Comparison of ENCODE assay signal across 8 mouse cellular contexts in the genomic region with DNA sequence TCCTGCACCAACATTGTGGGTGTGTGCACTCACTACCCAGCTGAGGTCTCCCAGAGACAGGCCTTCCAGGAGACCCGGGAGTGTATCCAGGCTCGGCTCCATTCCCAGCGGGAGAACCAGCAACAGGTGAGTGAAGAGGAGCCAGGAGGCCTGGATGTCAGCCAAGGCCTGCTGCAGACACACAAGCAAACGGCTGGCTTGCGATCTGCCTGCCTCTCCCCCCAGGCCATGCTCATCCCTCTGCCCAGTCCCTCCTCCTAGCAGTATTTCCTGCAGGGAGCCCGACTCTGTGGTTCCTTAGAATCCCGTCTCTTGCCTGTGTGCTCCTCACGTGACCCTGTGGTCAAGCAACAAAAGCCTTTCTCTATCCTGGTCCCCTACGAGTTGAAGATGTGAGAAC.
A peak's percentile ranks its signal among the peaks of the same experiment; 100 is the strongest.
DNase-seq lines count a peak whose midpoint lies in the region; TF ChIP-seq lines count a peak whose summit lies in the region.

No protein-coding gene starts in this region.

- H3K4me2 ChIP-seq in myocyte (ENCODE audit: low read depth), result no peak overlapping the region

- peak; percentile 49 to 51 for DNase-seq in layer of hippocampus, postnatal 14 days (ENCODE audit: low spot score in 2 of 2)
- no peak for DNase-seq in layer of hippocampus, adult 18-20 months (ENCODE audit: low spot score in 2 of 2)
- DNase-seq in cerebellum, adult 18-20 months, result peak; percentile 43 to 57
- DNase-seq in gastrocnemius, adult 2 months, result peak; percentile 88
- DNase-seq in MN1 (ENCODE audit: low spot score), result no peak
- no peak for DNase-seq in layer of hippocampus, adult 11-12 months (ENCODE audit: low spot score)
- DNase-seq in left cerebral cortex, adult 2 months (ENCODE audit: extremely low spot score in 1 of 2, low spot score in 2 of 2), result no peak

- H3ac ChIP-seq in myocyte (ENCODE audit: control insufficient read depth, insufficient read length), result no peak overlapping the region

- intact Hi-C loops in gastrocnemius, adult 2 months (cut with DNase I), result no loop called here
- intact Hi-C loops in left cerebral cortex, adult 2 months (cut with DNase I), result no loop called here

- no peak for TF ChIP-seq POLR2A in myocyte (IDR thresholded peaks at IDR 0.05; ENCODE audit: insufficient read length, low read depth)

- no peak overlapping the region for H3K27ac ChIP-seq in gastrocnemius, adult 2 months
- no peak overlapping the region for H3K27ac ChIP-seq in left cerebral cortex, adult 2 months

- TF ChIP-seq CTCF in gastrocnemius, adult 2 months (IDR thresholded peaks at IDR 0.05), result no peak
- no peak for TF ChIP-seq CTCF in left cerebral cortex, adult 2 months (IDR thresholded peaks at IDR 0.05)

- H3K79me2 ChIP-seq in myocyte (ENCODE audit: control insufficient read depth, insufficient read depth), result no peaks in the 10 kb centered on the region

- no peak overlapping the region for H3K4me3 ChIP-seq in gastrocnemius, adult 2 months
- no peak overlapping the region for H3K4me3 ChIP-seq in myocyte
- no peak overlapping the region for H3K4me3 ChIP-seq in left cerebral cortex, adult 2 months

- H3K36me3 ChIP-seq in myocyte (ENCODE audit: control insufficient read depth, insufficient read depth), result no peaks in the 10 kb centered on the region

- H3K27me3 ChIP-seq in myocyte (ENCODE audit: control insufficient read depth, insufficient read depth, insufficient read length), result peaks cover 22% of the 10 kb centered on the region

TF ChIP-seq in myocyte, 11 proteins besides CTCF, POLR2A, EP300 and RAD21:
- TF ChIP-seq TCF12 (IDR thresholded peaks at IDR 0.05; ENCODE audit: insufficient read depth, poor library complexity, severe bottlenecking) (no peak), USF1 (IDR thresholded peaks at IDR 0.05; ENCODE audit: low read depth) (peak; percentile 72), REST (IDR thresholded peaks at IDR 0.05; ENCODE audit: insufficient read depth, insufficient read length) (no peak), SRF (IDR thresholded peaks at IDR 0.05; ENCODE audit: control insufficient read depth, insufficient read length, low read depth) (no peak), MYOG (IDR thresholded peaks at IDR 0.05; ENCODE audit: control insufficient read depth in 1 of 3, insufficient read depth in 1 of 3, insufficient read length in 2 of 3, low read depth in 2 of 3) (no peak), POLR2AphosphoS2 (IDR thresholded peaks at IDR 0.05; ENCODE audit: insufficient read length, low read depth) (no peak)

Comparison
In these comparisons a context has a peak if more than half of its experiments do, and no peak if none do; other contexts are left out.
1. DNase-seq: peak in layer of hippocampus, postnatal 14 days (2 of 2), cerebellum, adult 18-20 months (2 of 2) and gastrocnemius, adult 2 months (single experiment); none in layer of hippocampus, adult 18-20 months (0 of 2), MN1 (single experiment), layer of hippocampus, adult 11-12 months (single experiment) and left cerebral cortex, adult 2 months (0 of 2).